Mouse (Mus musculus) CD4-positive naive resting alpha-beta T cell, adult 57 days (primary cell): ENCODE measurements around the gene Nudt21. TPM values are rescaled to one million over a fixed set of nuclear protein-coding genes. Genes with fewer than 3 reads are reported as not detected.

Experiments used
- total RNA-seq: library from RNA; stranded (reverse); gene quantifications from one replicate; pipeline ENCODE4 v1.2.4, GENCODE M21; 2023

Nudt21 gene
- 64.8 TPM for total RNA-seq

DNA sequence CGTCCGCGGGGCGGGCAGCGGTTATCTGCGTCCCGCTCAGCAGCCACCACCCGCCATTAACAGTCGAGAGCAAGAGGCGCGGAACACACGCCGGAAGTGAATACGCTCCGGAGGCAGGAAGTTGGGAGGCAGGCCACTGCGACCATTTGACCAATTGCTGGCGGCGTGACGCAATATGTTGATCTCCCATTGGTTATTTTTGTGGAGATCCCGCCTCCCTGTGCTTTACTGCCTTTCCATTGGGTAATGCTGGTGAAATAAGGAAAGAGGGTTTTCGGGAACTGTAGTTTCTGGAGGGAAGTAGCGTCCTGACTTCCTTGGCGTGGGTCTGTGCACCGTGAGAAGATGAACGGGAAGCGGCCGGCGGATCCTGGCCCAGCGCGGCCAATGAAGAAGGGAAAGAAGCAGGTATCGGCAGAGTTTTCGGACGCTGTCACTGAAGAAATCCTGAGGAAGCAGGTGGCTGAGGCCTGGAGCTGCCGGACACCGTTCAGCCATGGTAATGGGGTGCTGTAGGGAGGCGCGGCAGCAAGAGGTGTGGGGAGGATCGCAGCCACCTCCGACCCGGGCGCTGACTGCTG, at the start of gene Nudt21, which contains the start of gene Ogfod1:
Gene Nudt21, minus strand, starts transcription at position 88 of the 581 bp plus-strand sequence.
Gene Ogfod1, plus strand, starts transcription at position 255 of the 581 bp plus-strand sequence.

GRCm38 (mm10) chr8:94012013-94012951, 24.5 kb downstream of the Nudt21 start, which contains the start of gene Amfr:
Amfr (minus strand) TSS chr8:94012842.

Other genes starting within 250 kb of the Nudt21 start
- gene Gnao1, start 227.1 kb downstream of the Nudt21 start, total RNA-seq, result 1.6 TPM
- 61.8 TPM for gene Amfr, start 24.2 kb downstream of the Nudt21 start, total RNA-seq
- gene Ogfod1, start 167 bp upstream of the Nudt21 start, total RNA-seq, result 23.1 TPM
- 12.1 TPM for gene Bbs2, start 61.9 kb upstream of the Nudt21 start, total RNA-seq
- not detected for gene Mt4, start 100.2 kb upstream of the Nudt21 start, total RNA-seq
- not detected for gene Mt3, start 115.6 kb upstream of the Nudt21 start, total RNA-seq
- not detected for gene Mt2, start 135.6 kb upstream of the Nudt21 start, total RNA-seq
- gene Mt1, start 142.1 kb upstream of the Nudt21 start, total RNA-seq, result 1.6 TPM
- 27.0 TPM for gene Nup93, start 177.5 kb upstream of the Nudt21 start, total RNA-seq